Mouse (Mus musculus) CD8-positive naive resting alpha-beta T cell, adult 2 months (primary cell): ENCODE results near the gene Gm10197.

Experiments used
- DNase-seq, 2 experiments: peaks; one replicate each; pipeline ENCODE4 v3.0.0; 2022; ENCODE audit warnings: low read depth in 2 of 2, low spot score in 2 of 2

The Gm10197 gene

GRCm38 (mm10) chr19:53394552-53394951 lies 23.0 kb upstream of the Gm10197 start:
- peak in 1 of 2 experiments; percentile 54 for DNase-seq

DNA sequence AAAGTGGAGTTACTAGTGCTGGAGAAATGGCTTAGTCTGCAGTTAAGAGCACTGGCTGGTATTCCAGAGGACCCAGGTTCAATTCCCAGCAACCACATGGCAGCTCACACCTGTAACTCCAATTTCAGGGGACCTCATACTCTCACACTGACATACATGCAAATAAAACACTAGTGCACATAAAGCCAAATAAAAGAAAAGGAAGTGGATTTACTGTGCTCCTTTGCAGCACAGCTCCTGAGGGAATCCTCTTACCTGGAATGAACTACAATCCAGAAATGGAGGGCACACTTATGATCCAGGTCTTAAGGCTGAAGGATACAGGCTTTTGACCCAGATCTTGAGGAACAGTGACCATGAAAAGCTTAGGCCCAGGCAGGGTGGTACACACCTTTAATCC lies 22.1 kb upstream of the Gm10197 start:
- DNase-seq, result no peak

- no peak for DNase-seq
These were observed 21.3 kb upstream of the Gm10197 start for GRCm38 (mm10) chr19:53392781-53393343.

DNA sequence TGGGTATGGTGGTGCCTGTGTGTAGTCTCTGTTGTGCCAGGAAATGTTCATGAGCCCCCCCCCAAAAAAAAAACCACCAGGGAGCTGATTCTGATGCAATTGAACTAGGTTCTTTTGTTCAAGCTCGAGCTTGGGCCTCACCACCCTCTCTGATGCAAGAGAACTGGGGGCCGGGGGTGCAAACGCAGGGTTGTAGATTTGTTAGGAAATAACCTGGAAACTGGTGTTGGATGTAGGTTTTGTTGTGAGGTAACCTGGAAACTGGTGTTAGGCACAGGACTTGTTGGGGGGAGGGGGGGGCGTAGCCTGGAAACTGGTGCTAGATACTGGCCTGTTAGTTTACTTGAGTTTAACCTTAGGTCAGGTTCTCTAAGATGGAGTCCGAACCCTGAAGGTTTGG lies 20.2 kb upstream of the Gm10197 start:
- DNase-seq, result no peak

GRCm38 (mm10) chr19:53391386-53391785 lies 19.8 kb upstream of the Gm10197 start:
- DNase-seq, result no peak

GRCm38 (mm10) chr19:53390495-53391007 lies 19.0 kb upstream of the Gm10197 start, which contains the start of gene Smndc1:
Gene Smndc1, minus strand, starts transcription at chr19:53390578.
- peak; percentile 99 for DNase-seq

DNA sequence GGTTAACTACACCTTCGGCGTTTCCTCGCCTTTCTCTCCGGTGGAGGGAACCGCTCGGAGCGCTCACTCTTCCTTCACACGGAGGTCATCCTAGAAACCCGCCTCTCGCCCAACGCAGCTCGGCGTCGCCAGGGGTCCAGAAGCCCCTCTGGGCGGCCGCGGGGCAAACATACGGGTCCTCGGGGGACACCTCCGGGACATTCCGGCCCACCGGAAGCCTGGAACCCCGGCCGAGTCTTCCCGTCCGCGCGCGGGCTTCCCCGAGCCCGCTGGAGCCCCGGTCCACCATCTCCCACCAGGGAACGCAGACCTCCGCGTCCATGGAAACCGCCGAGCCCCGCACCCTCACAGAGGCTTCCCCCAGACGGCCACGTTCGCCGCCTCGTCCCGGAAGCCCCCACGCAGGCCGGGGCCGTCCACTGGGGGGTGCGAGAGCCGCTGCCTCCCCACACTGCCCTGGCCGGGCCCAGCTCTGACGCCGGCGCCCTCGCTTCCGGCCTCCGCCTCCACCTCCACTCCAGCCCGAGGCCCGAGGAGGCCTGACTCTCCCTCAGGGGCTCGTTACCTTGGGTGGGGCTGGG lies 18.4 kb upstream of the Gm10197 start:
- peak; percentile 65 for DNase-seq

- DNase-seq, result no peak
These were observed 17.9 kb upstream of the Gm10197 start for GRCm38 (mm10) chr19:53389417-53389816.

DNA sequence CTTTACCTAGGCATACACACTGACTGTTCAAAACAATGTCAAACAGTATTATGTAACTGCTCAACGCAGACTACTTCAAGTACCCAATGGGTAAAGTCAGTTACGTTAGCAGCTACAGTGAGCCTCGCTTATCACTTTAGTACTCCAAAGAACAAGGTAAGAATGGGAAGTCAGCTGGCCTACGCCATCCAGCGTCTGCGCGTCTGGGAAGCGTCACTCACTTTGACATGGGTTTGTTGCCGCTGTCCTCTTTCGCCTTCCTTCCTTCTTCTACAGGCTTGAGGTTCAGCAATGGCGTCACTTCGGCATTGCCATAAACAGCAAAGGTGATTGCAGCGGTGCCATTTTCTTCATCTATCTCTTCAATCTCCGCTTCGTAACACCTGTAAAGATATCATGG lies 11.8 kb upstream of the Gm10197 start:
- no peak for DNase-seq

DNA sequence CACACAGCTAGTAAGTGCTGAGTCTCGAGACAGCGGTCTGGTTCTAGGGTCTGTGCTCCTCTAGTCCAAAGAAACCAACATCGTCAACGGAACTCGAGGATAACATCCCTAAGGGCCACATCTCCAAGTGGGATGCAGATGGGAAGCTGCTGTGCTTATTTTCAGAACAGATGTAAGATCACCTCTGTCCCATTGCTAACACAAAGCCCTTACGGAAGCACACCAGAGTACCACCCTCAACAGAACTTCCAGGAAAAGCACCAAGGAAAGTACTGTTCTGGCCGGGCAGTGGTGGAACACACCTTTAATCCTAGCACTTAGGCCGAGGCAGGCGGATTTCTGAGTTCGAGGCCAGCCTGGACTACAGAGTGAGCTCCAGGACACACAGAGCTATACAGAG lies 6.9 kb upstream of the Gm10197 start:
- no peak for DNase-seq

- DNase-seq, result no peak
These were observed 6.1 kb upstream of the Gm10197 start for GRCm38 (mm10) chr19:53377652-53378051.

DNA sequence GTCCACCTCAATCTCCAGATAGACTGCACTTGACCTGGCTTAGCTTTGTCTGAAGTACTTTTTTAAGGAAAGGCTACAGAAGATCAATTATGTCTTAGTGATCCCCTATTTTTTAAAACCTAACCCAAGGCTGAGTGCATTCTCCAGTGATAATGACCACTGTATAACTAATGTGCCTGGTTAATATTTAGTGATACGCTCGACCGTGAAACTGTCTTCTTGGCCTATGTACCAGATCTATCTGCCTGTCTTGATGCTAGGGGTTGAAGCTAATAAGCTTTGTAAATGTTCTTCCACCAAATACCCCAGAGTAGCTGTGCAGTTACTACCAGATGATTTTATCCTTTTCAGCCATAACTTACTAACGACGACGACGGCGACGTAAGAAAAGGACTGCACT lies 4.2 kb upstream of the Gm10197 start:
- DNase-seq, result no peak

DNA sequence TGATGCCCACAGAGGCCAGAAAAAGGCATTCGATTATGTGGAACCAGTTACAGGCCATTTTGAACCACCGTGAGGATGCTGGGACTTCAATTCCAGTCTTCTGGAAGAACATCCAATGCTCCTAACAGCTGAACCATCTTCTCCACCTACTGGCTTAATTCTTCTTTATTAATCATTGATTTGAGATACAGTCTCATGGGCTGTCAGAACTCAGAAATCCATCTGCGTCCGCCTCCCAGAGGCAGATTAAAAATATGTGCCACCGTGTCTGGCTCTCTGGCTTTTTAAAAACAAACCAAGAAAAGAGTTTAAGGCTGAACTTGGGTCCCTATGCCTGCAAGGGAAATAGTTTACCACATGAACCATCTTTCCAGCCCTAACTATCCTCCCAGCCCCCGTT lies 3.7 kb upstream of the Gm10197 start:
- DNase-seq, result no peak

GRCm38 (mm10) chr19:53373570-53373969 lies 2.0 kb upstream of the Gm10197 start:
- DNase-seq, result no peak

GRCm38 (mm10) chr19:53370233-53370632 lies 1.3 kb downstream of the Gm10197 start:
- no peak for DNase-seq

GRCm38 (mm10) chr19:53369469-53370043 lies 2.0 kb downstream of the Gm10197 start:
- DNase-seq, result peak; percentile 52 to 70

GRCm38 (mm10) chr19:53366881-53367280 lies 4.7 kb downstream of the Gm10197 start:
- no peak for DNase-seq

DNA sequence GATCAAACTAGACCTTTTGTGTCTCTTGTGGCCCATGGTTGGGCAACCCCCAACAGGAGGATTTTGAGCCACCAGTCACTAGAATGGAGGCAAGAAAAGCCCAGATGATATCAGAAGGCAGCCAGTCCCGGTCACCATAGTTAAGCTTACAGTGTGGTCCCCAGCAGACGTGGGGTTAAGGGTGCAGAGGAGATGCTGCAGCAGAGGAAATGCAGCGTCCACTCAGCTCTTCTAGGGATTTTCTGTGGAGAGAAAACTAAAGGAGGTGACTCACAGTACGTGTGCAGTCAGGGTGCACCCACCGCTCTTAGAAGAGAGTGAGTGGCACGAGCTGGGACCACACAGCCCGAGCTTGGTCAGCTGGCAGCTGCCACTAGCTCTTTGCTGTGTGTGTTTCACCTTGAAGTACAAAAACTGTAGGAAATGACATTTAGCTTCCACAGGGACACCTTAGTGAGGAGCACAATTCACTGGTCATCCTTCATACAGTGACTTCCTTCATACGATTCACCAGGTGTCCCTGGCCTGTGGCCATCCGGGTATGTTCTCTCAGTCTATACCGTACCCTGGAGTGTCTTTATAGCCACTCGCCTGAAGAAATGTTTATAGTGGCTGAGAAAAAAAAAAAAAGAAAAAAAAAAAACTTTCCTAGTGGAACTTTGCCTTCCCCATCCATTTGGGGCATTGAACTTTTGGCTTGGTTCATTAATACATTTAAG lies 5.3 kb downstream of the Gm10197 start:
- DNase-seq, result no peak

DNA sequence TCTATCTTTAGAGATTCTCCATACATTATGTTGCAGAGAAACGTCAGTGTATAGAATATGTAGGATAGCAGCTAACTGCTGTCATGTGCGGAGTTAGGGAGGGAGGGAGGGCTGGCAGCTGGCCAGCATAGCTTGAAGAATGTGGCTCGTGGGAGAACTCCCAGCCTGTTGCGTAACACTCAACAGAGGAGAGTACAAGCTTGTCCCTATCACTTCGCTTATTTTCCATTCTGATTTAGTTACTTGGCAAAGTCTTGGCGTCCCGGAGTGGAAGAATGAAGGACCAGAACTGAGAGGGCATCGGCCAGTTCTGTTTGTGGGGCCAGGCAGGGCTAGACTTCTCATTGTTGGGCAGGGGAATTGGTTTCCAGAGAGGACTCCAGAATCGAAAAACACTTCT lies 6.6 kb downstream of the Gm10197 start:
- DNase-seq, result no peak

- DNase-seq, result no peak
These were observed 7.0 kb downstream of the Gm10197 start for GRCm38 (mm10) chr19:53364551-53364950.

DNA sequence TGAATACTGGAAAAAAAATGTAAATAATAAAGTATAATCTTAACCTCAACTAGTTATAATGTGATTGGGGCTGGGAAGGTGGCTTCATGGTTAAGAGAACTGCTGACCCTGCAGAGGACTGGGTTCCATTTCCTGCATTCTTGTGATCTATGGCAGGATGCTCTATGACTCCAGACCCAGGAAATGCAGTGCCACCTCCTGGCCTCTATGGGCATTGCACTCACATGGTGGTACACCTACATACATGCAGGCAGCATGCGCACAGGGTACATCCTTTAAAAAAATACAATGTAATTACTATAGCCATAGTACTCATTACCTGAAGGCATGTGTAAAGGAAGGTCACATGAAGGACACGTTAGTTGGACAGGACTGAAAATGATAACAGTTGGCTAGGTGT lies 8.6 kb downstream of the Gm10197 start:
- DNase-seq, result peak; percentile 7 to 43
